Mouse (Mus musculus) cortical plate, adult 2 months (tissue): ENCODE measurements around the gene Flvcr2.

Source experiments
- CTCF ChIP-seq: fragments of 200-500 bp; IDR thresholded peaks from 2 replicates; pipeline ENCODE4 v1.5.1; 2011; ENCODE audit warnings: mild to moderate bottlenecking, control low read depth, low read length; ENCODE audit not compliant: insufficient read depth; ENCODE audit errors: extremely low read depth
- POLR2A ChIP-seq: fragments of 200-500 bp; IDR thresholded peaks from 2 replicates; pipeline ENCODE4 v1.6.1; 2011; ENCODE audit warnings: mild to moderate bottlenecking, low read length, control low read depth; ENCODE audit not compliant: insufficient read depth; ENCODE audit errors: extremely low read depth

DNA sequence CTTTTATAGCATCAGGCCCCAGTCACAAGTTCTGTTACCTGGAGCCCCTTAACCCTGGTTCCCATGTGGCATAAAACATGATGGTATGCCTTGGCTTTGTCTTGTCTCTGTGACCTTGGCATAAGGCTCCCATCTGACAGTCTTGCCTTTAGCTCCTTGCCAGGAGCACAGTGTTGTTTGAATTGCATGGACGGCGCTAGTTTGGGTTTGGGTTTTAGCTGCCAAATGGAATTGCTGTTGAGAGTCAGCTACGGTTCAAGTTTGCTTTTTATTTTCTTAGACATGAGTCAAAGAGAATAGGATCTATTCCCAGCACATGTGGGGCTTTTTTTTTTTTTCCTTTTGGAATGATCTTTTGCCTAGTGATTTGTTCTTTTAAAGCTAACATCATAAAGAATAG lies 112.8 kb downstream of the Flvcr2 start:
- TF ChIP-seq POLR2A (no peak), CTCF (no peak)
